Mouse (Mus musculus) embryonic fibroblast, embryonic 13.5 days (primary cell): ENCODE measurements at regions not wholly inside any gene's neighbourhood (a gene's known extent, or its start where the extent isn't known, plus 50 kb on each side); places are given as distances from the start of the nearest gene placed in this dataset.

Source experiments
- CTCF ChIP-seq: IDR thresholded peaks from 2 replicates; pipeline ENCODE4 v1.5.1; 2011; ENCODE audit warnings: mild to moderate bottlenecking, control low read depth, low read length, moderate library complexity, borderline replicate concordance; ENCODE audit not compliant: insufficient read depth
- POLR2A ChIP-seq: IDR thresholded peaks from 2 replicates; pipeline ENCODE4 v1.6.1; 2011; ENCODE audit warnings: low read depth, mild to moderate bottlenecking, control low read depth, low read length, moderate library complexity

GRCm38 (mm10) chr5:102206953-102207352, 137.2 kb upstream of the Wdfy3 start:
- TF ChIP-seq POLR2A, result no peak
- no peak for TF ChIP-seq CTCF
